Mouse (Mus musculus) heart, embryonic 12.5 days (tissue): ENCODE results near the gene Ptprg. TPM values are rescaled to one million over a fixed set of nuclear protein-coding genes. Genes with fewer than 3 reads are reported as not detected.

ENCODE experiments used
- ATAC-seq: fragments of 200-750 bp; cut with Nextera tagmentation; 2 replicates; pipeline ENCODE4 v1.8.0; 2017; ENCODE audit warnings: moderate TSS enrichment, moderate library complexity; ENCODE audit not compliant: insufficient number of reproducible peaks, low FRiP score
- H3K27ac ChIP-seq: fragments of 300-500 bp; sonication (generic); 2 replicates; pipeline ENCODE4 v1.5.1; 2016; ENCODE audit warnings: mild to moderate bottlenecking, moderate library complexity; ENCODE audit not compliant: poor library complexity, severe bottlenecking
- H3K27me3 ChIP-seq: fragments of 300-500 bp; sonication (generic); replicated peaks from 2 replicates; pipeline ENCODE4 v1.6.1; 2016; ENCODE audit warnings: mild to moderate bottlenecking, moderate library complexity
- H3K36me3 ChIP-seq: fragments of 300-500 bp; sonication (generic); 2 replicates; pipeline ENCODE4 v1.6.1; 2016; ENCODE audit warnings: mild to moderate bottlenecking, moderate library complexity
- H3K4me1 ChIP-seq: fragments of 300-500 bp; sonication (generic); replicated peaks from 2 replicates; pipeline ENCODE4 v1.6.1; 2016; ENCODE audit warnings: mild to moderate bottlenecking
- H3K4me2 ChIP-seq: fragments of 300-500 bp; sonication (generic); 2 replicates; pipeline ENCODE4 v1.6.1; 2016; ENCODE audit warnings: mild to moderate bottlenecking, moderate library complexity
- H3K4me3 ChIP-seq: fragments of 300-500 bp; sonication (generic); 2 replicates; pipeline ENCODE4 v1.5.1; 2016; ENCODE audit warnings: mild to moderate bottlenecking
- H3K9ac ChIP-seq: fragments of 300-500 bp; sonication (generic); 2 replicates; pipeline ENCODE4 v1.6.1; 2016; ENCODE audit warnings: mild to moderate bottlenecking, moderate library complexity
- H3K9me3 ChIP-seq: fragments of 300-500 bp; sonication (generic); replicated peaks from 2 replicates; pipeline ENCODE4 v1.6.1; 2016; ENCODE audit warnings: mild to moderate bottlenecking, moderate library complexity
- WGBS: fragments of 180-500 bp; shearing (Covaris S2); methylation state at CpG from one replicate; pipeline ENCODE4 v1.1.7; 2016; 5-methylcytosine and 5-hydroxymethylcytosine counted together
- polyA plus RNA-seq: library from polyadenylated mRNA; unstranded; fragments of >200 nt; fragmentation: Nextera tagmentation; extraction: Ambion mirVana; gene quantifications from 2 replicates; pipeline ENCODE4 v1.2.1, GENCODE M21; 2016

The Ptprg gene
- polyA plus RNA-seq, 1 experiment from 2014 or later: 17.8 TPM

DNA sequence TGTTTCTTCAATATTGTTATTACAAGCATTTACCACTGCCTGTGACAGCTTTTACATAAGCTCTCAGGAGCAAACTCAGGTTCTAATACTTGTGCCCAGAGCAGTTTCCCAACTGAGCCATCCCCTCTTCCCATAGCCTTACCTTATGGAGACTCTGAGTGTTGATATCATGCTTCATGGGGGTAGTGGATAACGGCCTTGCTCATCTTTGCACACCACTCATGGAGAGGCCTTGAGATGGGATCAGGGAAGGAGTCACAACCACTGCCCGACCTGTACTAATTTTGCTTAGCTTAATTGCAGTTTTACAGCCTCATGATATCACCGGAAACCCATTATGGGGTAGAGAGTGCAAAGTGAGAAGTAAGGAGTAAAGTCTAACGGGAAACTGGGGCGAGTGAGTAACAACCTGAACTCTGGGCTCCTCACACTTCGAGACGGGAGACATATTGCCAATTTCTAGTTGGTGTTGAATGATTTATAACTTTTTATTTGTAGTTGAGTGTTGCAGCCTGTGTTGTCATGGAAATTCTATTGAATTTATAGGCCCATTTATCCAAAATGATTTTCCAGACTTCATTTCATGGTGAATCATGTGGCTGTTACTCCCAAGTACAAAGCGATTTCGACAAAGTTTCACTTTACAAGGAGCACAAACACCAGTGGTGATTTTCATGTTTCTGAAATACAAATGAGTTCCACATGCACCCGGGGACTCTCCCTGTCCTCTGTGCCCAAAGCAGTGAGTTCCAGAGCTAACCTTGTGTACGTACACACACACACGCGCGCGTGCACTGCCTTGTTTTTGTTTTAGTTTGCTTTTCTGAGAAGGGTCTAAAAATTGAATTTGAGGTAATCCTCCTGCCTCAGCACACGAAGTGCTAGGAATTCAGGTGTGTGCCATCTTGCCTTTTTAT, 472.7 kb downstream of the Ptprg start:
- peaks cover 6% of the 10 kb centered on the region; the same call in 1 of the 2 replicates for H3K9me3 ChIP-seq
- no peak overlapping the region for H3K27ac ChIP-seq
- no peaks in the 10 kb centered on the region for H3K27me3 ChIP-seq
- no peak for ATAC-seq
- WGBS: 89% methylated on average over 16 of the region's 16 CpGs
- peaks cover 14% of the 10 kb centered on the region for H3K4me1 ChIP-seq
- H3K9ac ChIP-seq: no peak overlapping the region
- H3K36me3 ChIP-seq: no peaks in the 10 kb centered on the region
- H3K4me3 ChIP-seq: no peak overlapping the region
- no peak overlapping the region for H3K4me2 ChIP-seq

- Histone ChIP-seq H3K27ac (no peak overlapping the region), H3K27me3 (no peaks in the 10 kb centered on the region), H3K9me3 (peaks cover 6% of the 10 kb centered on the region; the same call in 1 of the 2 replicates), H3K4me2 (peak overlapping the region; percentile 40), H3K4me1 (peaks cover 14% of the 10 kb centered on the region), H3K36me3 (no peaks in the 10 kb centered on the region), H3K9ac (no peak overlapping the region), H3K4me3 (no peak overlapping the region)
- ATAC-seq: peak; percentile 42; the same call in 1 of the 2 replicates
- 17% methylated on average over 8 of the region's 8 CpGs for WGBS
These were observed 473.9 kb downstream of the Ptprg start for GRCm38 (mm10) chr14:12027247-12027646.

- 57% methylated on average over 2 of the region's 2 CpGs for WGBS
- H3K36me3 ChIP-seq: no peaks in the 10 kb centered on the region
- H3K4me3 ChIP-seq: no peak overlapping the region
- H3K9ac ChIP-seq: no peak overlapping the region
- peaks cover 14% of the 10 kb centered on the region for H3K4me1 ChIP-seq
- peaks cover 6% of the 10 kb centered on the region; the same call in 1 of the 2 replicates for H3K9me3 ChIP-seq
- H3K4me2 ChIP-seq: no peak overlapping the region
- H3K27me3 ChIP-seq: no peaks in the 10 kb centered on the region
- ATAC-seq: no peak
- H3K27ac ChIP-seq: no peak overlapping the region
These were observed 476.6 kb downstream of the Ptprg start for GRCm38 (mm10) chr14:12029926-12030325.

DNA sequence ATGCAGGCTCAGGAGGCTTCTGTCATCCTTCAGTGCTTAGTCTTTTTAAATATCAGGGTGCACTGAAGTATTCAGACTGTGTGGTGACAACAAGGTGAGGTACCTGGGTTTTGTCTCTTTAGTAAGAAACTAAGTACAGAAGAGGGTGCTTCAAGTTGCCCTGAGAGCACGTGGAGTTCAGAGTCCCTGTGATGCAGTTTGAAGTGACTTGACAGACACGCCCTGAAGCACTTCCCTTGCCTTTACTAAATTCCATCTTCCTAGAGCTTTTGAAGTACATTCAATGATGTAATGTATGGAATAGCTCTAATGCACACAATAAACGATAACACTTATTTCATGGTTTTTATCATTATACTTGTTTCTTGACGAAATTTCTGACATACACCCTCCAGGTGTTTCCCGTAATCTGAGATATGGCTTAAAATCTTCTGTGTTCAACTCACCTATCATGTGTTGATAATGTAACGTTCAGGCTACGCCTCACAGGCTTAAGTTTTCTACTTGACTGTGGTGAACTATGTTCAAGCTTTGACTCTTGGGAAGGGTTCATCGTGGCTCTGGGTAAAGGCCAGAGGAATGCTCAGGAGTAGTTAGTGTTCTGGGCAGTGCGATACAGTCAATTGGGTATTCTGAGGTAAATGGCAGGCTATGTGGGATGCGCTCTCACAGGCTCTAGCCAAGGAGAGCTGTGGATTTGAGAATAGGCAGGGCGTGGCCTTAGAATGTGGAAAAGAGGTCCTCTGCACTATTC, 483.4 kb downstream of the Ptprg start:
- H3K9me3 ChIP-seq: no peaks in the 10 kb centered on the region
- no peak overlapping the region for H3K4me3 ChIP-seq
- ATAC-seq: no peak
- H3K36me3 ChIP-seq: no peaks in the 10 kb centered on the region
- H3K4me1 ChIP-seq: peaks cover 3% of the 10 kb centered on the region; the same call in 1 of the 2 replicates
- H3K9ac ChIP-seq: no peak overlapping the region
- H3K27me3 ChIP-seq: no peaks in the 10 kb centered on the region
- WGBS: 78% methylated on average over 11 of the region's 11 CpGs
- no peak overlapping the region for H3K4me2 ChIP-seq
- no peak overlapping the region for H3K27ac ChIP-seq

- H3K27ac ChIP-seq: no peak overlapping the region
- no peaks in the 10 kb centered on the region for H3K36me3 ChIP-seq
- no peaks in the 10 kb centered on the region for H3K27me3 ChIP-seq
- H3K4me3 ChIP-seq: no peak overlapping the region
- H3K9ac ChIP-seq: no peak overlapping the region
- WGBS: 73% methylated on average over 3 of the region's 3 CpGs
- ATAC-seq: no peak
- no peaks in the 10 kb centered on the region for H3K9me3 ChIP-seq
- H3K4me1 ChIP-seq: peaks cover 3% of the 10 kb centered on the region; the same call in 1 of the 2 replicates
- no peak overlapping the region for H3K4me2 ChIP-seq
These were observed 486.4 kb downstream of the Ptprg start for GRCm38 (mm10) chr14:12039743-12040142.

DNA sequence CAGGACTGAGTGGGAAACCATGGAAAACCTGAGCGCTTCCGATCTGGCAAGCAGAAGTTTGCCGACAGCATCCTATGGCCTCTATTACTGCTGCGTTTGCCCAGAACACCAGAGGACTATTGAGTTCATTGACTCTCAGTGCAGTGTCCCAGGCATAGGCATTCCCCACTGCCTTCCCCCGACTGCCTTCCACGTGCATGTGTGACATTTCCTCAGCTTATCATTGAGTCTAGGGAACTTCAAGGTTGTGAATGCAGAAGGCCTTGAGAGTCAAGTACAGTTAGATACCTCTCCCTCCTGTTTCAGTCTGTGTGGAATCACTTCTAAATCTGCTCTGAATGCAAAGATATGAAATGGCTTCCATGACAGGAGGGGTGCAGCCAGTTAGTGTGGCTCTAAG, 488.2 kb downstream of the Ptprg start:
- no peak overlapping the region for H3K4me2 ChIP-seq
- 71% methylated on average over 6 of the region's 6 CpGs for WGBS
- ATAC-seq: no peak
- H3K4me3 ChIP-seq: no peak overlapping the region
- no peaks in the 10 kb centered on the region for H3K36me3 ChIP-seq
- no peaks in the 10 kb centered on the region for H3K27me3 ChIP-seq
- H3K27ac ChIP-seq: no peak overlapping the region
- H3K9ac ChIP-seq: no peak overlapping the region
- H3K9me3 ChIP-seq: no peaks in the 10 kb centered on the region
- H3K4me1 ChIP-seq: peaks cover 3% of the 10 kb centered on the region; the same call in 1 of the 2 replicates

DNA sequence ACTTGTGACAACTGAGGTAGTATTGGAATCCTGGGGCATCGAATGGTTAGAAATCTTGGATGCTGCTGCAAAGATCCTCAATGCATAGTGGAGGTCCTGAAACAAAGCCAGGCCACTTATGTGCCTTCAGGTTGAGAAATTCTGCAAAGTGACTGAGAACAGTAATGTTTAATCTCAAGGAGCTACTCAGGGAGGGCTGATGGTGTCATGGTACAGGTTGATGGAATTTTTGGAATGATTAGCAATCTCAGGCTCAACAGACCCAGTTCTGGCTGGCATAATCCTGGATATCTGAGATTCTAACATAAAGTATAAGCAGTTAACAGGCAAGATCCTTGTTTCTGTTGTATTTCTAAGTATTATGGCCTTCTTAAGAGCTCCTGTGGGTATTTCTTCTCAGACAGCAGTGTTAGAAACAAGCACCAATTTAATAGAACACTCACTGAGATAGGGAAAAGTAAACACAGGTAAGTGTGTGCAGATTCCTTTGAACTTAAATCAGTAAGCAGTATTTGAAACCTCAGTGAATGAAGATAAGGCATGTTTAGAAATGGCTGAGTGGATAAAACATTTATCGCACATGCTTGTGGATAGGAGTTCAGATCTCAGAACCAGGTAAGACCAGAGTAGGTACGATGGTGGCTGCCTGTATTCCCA, 493.0 kb downstream of the Ptprg start:
- WGBS: 87% methylated on average over 3 of the region's 3 CpGs
- Histone ChIP-seq H3K4me1 (peaks cover 3% of the 10 kb centered on the region; the same call in 1 of the 2 replicates), H3K27me3 (no peaks in the 10 kb centered on the region), H3K27ac (no peak overlapping the region), H3K4me3 (no peak overlapping the region), H3K4me2 (no peak overlapping the region), H3K9me3 (no peaks in the 10 kb centered on the region), H3K9ac (no peak overlapping the region), H3K36me3 (no peaks in the 10 kb centered on the region)
- ATAC-seq: no peak

DNA sequence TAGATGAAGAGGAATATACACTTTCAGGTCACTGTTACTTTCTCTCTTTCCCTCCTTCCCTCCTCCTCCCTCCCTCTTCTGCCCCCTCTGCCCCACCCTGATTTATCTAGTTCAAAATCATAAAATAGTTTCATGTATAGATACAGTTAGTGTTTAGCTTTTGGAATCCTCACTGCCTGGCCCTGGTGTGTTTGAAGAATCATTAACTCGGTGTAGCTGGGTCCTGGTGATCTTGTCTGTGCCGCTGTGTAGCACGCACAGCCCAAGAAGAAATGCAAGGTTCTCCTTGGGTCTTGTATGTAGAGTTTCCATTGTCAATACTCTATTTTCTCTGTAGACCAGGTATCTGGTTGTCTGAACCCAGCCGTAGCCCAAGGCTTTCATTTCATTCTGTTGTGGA, 494.3 kb downstream of the Ptprg start:
- no peak overlapping the region for H3K4me2 ChIP-seq
- H3K9me3 ChIP-seq: no peaks in the 10 kb centered on the region
- no peaks in the 10 kb centered on the region for H3K4me1 ChIP-seq
- no peaks in the 10 kb centered on the region for H3K27me3 ChIP-seq
- H3K9ac ChIP-seq: no peak overlapping the region
- no peaks in the 10 kb centered on the region for H3K36me3 ChIP-seq
- H3K4me3 ChIP-seq: no peak overlapping the region
- H3K27ac ChIP-seq: no peak overlapping the region
- ATAC-seq: no peak
- WGBS: 87% methylated on average over 4 of the region's 4 CpGs

DNA sequence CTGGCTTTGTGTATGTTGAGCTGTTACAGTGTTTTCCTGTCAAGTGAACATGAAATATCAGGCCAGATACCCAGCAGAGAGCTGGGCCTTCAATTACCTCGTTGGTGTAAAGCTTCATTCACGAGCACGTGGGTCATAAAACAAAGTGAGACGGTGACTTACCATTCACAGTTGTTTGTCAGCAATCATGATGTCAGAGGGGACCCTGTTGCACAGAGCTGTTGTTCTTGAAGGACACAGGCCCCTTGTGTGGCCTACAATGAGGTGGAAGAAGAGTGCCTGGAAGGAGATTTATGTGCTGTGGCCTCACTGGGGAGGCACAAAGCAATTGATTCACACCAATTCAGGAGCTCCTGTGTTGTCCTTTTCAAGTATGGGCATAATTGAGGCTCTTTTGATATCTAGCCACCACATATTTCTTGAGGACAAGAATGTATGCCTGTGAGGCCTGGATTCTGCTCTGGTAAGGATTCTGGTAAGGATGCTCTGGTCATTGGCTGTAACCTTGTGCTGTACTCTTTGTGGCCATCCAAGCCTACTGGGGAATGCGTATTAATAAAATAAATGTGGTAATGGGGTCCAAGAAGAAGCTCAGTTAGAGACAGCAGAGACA, 503.7 kb downstream of the Ptprg start:
- H3K36me3 ChIP-seq: no peaks in the 10 kb centered on the region
- no peak overlapping the region for H3K27ac ChIP-seq

GRCm38 (mm10) chr14:12057856-12058255, 504.5 kb downstream of the Ptprg start:
- Histone ChIP-seq H3K36me3 (no peaks in the 10 kb centered on the region), H3K9ac (no peak overlapping the region), H3K4me1 (peaks cover 29% of the 10 kb centered on the region), H3K4me2 (no peak overlapping the region), H3K27me3 (no peaks in the 10 kb centered on the region), H3K4me3 (no peak overlapping the region), H3K27ac (no peak overlapping the region), H3K9me3 (no peaks in the 10 kb centered on the region)
- ATAC-seq: no peak
- 28% methylated on average over 2 of the region's 2 CpGs for WGBS

More for the DNA sequence above, 503.7 kb downstream of the Ptprg start:
- H3K9ac ChIP-seq: no peak overlapping the region
- no peaks in the 10 kb centered on the region for H3K27me3 ChIP-seq
- H3K4me2 ChIP-seq: no peak overlapping the region
- ATAC-seq: no peak
- H3K9me3 ChIP-seq: no peaks in the 10 kb centered on the region
- H3K4me3 ChIP-seq: no peak overlapping the region
- 77% methylated on average over 5 of the region's 5 CpGs for WGBS
- H3K4me1 ChIP-seq: peaks cover 29% of the 10 kb centered on the region
